Mouse (Mus musculus): Measurements from ENCODE around the gene Jmjd8.
"Not testable (repeated sequence)": the region's sequence is repeated elsewhere in the genome, so short reads cannot be mapped to it uniquely, and the experiment has no call there.

Gene Jmjd8

DNA sequence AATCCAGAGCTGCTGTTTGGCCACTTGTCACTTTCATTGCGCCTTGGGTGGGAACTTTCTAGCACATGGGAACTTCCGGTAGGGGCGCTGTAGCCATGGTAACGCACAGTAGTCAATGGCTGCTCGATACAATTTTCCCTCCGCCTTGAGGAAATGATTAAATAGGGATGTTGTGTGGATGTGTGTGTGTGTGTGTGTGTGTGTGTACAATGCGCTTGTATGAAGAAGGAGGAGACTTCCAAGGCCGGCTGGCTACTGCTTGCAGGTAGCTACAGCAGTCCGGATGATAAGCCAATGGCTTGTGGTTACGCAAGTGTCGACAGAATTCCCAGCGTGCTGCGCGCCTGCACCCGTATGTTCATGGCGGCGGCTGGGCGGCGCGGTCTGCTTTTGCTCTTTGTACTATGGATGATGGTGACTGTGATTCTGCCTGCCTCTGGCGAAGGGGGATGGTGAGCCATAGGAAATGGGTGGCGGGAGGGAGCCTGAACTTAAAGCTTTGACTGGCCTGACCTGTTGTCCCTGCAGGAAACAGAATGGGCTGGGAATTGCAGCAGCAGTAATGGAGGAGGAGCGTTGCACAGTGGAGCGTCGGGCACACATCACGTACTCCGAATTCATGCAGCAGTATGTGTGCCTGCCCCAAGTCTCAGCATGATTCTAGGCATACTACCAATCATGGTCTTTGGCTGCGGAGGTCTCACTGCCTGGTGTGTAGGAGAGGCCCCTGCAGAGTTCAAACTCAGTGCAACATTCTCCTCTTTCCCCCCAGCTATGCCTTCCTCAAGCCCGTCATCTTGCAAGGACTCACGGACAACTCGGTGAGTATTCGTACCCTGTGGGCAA lies at the start of gene Jmjd8:
TSS of gene Jmjd8 (plus strand) at position 156 of the 846 bp plus-strand sequence.
- DNase-seq = peak; percentile 86

- DNase-seq = no peak
Measured at GRCm38 (mm10) chr17:25781339-25781738, 47.3 kb upstream of the Jmjd8 start.

DNA sequence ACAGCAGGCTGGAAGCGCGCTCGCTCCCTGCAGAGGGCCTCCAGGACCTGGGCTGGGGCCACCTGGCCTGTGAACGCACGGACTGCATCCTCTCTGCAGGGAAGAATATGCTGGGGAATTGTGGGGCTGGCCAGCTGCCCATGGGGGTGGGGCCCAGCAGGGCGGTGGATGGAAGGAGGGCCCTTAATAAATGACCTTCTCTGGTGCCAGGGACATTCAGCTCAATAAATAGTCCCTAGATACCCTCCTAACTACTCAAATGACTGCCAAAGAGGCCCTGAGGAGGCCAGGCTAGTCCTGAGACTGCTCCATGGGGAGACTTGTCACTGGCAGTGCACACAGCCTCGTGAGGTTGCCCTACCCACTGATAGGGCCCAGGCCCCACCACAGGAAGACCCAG lies 45.6 kb upstream of the Jmjd8 start:
- DNase-seq = peak; percentile 51

- DNase-seq = no peak
Measured at GRCm38 (mm10) chr17:25783861-25784574, 44.6 kb upstream of the Jmjd8 start.

DNA sequence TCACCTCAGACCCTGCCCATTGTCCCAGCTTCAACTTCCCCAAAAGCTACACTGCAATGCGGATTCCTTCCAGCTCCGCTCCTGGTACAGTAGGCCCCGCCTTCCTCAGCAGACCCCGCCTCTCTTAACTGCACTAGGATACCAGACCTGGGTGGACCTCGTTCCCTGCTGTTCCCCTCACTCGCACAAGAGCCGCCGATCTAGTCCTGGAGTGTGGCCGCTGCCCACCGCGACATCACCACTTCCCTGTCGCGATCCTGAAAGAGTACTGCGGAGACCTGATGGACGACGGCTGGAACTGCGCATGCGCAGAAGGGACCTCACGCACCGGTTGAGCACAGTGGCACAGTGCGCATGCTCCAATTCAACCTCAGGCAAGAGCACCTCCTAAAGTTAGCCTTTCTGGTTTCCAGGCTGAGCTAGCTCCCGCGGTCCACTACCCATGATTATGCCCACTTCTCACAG lies 43.4 kb upstream of the Jmjd8 start, which contains the start of gene Haghl:
TSS of gene Haghl (minus strand) at position 393 of the 465 bp plus-strand sequence.
- peak; percentile 98 for DNase-seq

DNA sequence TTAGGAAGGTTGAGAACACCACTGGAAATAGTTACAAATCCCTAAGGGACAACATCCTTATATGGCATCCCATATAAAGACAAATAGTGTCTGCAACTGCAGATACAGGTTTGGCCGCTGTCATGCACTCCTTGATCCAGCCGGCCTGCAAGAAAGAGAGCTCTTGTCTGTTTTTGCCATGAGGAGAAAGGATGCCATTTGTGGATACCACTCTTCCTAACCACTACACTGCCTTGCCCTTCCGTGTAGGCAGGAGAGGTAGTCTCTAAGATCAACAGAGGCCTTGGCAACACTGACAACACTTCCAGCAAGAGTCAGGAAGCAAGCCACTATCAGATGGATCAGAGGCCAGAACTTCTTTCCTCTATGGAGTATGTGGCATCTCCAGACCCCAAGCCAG lies 42.4 kb upstream of the Jmjd8 start, which contains the start of gene Ccdc78:
TSS of gene Ccdc78 (plus strand) at position 301 of the 400 bp plus-strand sequence.
- DNase-seq = no peak

DNA sequence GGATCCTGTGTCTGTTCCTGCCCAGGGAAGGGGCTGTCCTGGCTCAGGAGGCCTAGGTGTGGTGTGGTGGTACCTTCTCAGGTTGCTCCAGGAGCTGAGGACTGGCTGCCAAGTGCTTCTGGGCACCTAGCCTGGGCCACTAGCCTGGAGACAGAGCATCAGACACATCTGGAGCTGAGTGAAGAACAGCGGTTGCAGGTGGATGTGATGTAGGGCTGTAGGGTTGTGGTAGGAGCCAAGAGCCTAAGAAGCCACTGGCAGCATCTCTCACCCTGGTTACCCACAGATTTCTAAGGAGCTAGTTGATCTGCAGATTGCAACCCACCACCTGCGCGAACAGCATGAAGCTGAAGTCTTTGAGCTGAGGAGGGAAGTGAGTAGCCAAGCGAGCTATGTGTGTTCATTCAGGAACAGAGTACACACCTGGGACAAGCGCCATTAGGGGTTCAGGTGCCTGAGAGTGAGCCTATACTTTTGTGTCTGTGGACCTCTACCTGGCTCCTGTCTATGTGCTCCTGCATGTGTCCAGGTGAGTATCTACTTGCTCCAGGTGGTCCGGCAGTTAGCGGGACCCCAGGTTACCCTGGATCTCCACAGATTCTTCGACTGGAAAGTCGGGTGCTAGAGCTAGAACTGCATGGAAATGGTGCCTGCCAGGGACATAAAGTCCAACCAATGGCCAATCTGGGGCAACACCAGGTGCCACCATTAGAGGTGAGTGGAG lies 41.7 kb upstream of the Jmjd8 start:
- DNase-seq = no peak

DNA sequence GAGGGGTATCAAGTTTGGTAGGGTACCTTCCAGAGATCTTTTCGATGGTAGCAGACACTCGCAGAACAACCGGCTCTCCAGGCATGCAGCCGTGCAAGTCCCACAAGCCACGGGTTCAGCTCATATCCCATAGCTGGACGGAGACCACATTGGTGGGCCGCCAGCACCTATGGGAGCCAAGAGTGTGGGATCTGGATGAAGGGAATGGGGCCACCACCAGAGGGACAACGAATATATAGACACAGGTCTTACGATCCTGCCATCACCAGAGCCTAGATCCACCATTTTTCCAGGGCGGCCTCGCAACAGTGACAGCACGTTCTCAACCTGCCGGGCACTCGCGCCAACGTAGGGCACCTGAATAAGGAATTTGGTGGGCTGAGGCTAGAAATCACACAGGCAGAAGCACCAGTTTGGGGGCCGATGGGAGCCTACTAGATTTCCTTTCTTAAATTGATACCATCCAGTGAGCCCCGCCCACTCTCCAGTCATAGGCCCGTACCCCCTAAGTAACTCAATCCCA lies 37.3 kb upstream of the Jmjd8 start:
- no peak for DNase-seq

DNA sequence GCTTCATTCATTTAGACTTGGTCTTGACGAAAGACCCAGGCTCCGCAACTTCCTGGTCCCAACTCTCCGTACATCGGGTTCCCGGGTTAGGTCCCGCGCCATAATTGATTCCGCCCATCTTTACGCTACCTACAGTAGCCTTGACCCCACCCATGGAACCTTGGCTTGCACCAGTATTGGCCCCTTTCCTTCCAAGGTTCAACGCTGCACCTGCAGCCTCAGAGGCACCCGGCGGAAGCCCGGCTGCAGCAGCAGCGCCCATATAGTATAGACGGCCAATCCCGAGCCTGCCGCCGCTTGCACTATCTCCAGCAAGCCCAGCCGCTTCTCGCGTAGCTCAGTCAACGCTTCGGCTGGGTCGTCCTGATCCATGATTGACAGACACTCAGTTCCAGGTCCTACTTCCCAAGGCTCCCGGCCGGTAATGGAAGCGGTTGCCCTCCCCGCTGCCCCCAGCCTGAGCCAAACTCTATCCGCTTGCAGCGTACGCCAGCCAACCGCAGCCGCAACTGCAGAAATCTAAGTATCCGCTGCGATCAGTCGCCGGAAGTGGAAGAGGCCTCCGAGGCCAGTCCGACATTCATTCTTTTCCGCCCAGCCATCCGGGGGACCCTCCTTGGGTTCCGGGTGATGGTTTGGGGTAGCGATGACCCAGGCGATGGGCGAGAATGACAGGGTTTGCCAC lies 36.7 kb upstream of the Jmjd8 start:
- DNase-seq = peak; percentile 81

DNA sequence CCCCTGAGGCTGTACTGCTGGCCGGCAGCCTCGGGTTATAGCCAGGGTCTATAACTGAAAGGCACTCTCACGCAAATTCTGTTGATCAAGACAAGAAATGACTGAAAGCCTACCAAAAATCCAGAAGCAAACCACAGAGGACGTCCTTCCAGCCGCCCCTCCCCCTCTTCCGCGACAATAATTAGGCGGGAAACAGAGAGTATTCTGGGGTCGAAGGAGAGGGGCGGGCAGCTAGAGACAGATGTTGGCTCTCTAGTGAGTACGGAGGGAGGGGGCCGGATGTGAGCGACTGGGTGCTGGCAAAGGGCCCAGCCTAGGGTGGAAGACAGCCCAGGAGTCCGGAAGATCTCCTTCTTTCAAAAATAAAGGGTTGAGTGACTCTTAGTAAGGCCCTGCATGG lies 36.1 kb upstream of the Jmjd8 start, which contains the start of gene Fam173a:
TSS of gene Fam173a (minus strand) at position 287 of the 400 bp plus-strand sequence.
- DNase-seq = peak; percentile 82

GRCm38 (mm10) chr17:25794197-25794596 lies 34.5 kb upstream of the Jmjd8 start:
- DNase-seq = no peak

GRCm38 (mm10) chr17:25794998-25795397 lies 33.7 kb upstream of the Jmjd8 start:
- no peak for DNase-seq

DNA sequence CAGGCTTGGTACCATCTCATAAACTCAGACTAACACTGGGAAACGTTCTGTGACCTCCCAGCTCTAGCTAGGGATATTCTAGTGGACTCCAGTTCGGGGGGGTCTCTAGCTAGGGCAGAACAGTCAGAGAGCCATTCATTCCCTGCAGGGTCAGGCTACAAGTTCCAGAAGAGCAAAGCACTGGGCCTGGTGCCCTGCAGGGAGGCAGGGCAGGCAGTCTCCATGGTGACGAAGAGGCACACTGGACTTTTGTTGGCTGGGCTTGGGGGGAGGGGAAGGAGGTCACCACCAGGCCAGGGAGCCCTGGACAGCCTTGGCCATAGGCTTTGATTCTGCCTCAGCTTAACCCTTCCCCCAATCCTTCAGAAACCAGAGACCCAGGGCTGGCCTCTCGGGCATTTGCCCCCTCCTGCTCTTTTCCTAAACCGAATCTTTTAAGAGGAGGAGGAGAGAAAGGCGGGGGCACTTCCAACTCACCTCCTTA lies 33.0 kb upstream of the Jmjd8 start, which contains the start of gene AC134908.4:
TSS of gene AC134908.4 (minus strand) at position 51 of the 484 bp plus-strand sequence.
- peak; percentile 79 for DNase-seq

DNA sequence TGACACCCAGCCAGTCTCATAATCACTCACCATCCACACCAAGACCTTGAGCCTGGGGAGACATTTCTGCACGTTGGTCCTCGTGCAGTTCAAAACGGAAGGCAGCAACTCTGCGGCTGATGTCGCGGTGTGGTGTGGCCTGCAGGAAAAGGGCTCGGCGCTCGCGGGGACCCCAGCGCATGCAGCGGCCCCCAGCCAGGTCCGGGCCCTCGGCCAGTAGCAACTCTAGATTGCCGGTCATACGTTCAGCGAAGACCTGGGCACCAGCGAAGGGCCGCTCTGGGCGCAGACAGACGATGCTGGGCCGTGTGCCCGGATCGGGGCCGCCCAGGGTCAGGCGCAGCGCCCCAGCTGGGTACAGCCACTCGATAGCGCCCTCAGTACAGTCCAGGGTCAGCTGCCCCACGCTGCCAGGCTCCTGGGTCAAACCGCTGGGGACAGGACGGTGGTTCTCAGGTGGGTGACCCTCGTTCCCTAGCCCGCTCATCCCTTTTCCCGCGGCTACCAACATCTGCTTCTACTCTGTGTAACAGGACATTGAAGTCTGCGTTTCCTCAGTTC lies 32.4 kb upstream of the Jmjd8 start:
- DNase-seq = no peak

GRCm38 (mm10) chr17:25796951-25797369 lies 31.7 kb upstream of the Jmjd8 start, which contains the start of gene Metrn:
Gene Metrn, minus strand, starts transcription at chr17:25797136.
- DNase-seq = peak; percentile 85

DNA sequence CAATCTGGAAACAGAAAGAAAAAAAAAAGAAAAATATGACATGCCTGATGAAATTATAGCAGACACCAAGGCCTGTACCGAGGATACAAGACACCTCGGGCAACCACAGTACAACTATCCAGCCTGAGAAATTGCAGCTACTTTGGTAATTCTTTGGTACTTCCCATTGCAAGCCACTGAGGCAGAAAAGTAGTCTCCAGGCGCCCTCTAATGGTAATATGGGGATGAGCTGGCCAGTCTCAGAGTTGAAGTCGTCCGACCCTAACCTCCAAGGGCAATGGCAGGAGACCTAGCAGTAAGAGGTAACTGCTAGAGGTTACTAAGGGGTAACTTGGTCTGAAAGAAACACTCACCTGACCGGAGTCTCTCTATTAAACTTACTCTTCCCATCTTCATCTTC lies 27.6 kb upstream of the Jmjd8 start:
- DNase-seq = peak; percentile 90

DNA sequence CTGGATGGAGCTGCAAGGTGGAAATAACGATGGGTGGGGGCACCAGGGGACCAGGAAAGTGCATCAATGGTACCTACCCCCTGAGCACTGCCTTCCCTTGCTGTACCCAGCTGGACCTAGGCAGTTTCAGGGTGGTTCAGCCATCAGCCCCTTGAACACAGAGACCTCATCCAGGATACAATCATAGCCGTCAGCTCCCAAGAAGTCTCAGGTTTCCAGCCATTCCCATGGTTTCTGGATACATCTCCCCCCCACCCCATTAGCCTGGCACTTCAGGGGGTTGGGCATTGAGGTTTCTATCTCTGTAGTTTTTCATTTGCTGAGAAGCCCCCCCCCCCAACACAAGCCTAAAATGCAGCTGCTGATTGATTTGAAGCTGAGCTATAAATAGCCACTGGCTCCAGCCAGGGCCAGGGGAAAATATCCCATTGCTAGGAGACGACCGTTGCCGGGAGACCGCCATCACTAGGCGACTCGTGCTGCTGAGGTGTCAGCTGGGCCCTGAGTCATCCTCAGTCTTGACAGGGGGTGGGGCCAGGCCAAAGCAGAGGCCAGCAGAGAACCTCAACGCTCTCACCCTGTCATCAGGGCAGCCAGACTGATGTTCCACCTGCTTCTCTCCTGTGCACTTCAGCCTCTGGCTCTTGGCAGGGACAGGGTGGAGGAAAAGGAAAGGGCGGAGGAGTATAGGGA lies 25.7 kb upstream of the Jmjd8 start:
- no peak for DNase-seq

- no peak for DNase-seq
Measured at GRCm38 (mm10) chr17:25806507-25806906, 22.2 kb upstream of the Jmjd8 start.

DNA sequence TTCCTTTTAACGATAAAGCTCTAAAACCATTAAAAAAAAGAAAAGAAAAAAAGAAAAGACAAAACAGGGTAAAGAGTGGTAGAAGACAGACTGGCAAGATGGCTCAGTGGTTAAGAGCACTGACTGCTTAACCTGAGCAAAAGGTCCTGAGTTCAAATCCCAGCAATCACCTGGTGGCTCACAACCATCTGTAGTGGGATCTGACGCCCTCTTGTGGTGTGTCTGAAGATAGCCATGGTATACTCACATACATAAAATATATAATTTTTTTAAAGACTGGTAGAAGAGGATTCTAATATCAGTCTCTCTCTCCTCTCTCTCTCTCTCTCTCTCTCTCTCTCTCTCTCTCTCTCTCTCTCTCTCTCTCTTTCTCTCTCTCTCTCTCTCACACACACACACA lies 21.2 kb upstream of the Jmjd8 start:
- not testable (repeated sequence) for DNase-seq

- DNase-seq = no peak
Measured at GRCm38 (mm10) chr17:25808028-25808427, 20.6 kb upstream of the Jmjd8 start.
